Mouse (Mus musculus) heart, postnatal 0 days (tissue): ENCODE data around the gene Csnk2b. TPM values are rescaled to one million over a fixed set of nuclear protein-coding genes. Genes with fewer than 3 reads are reported as not detected.
A peak's percentile ranks its signal among the peaks of the same experiment; 100 is the strongest.

Experiments
- ATAC-seq: fragments of 200-750 bp; cut with Nextera tagmentation; 2 replicates; pipeline ENCODE4 v1.8.0; 2017; ENCODE audit warnings: low read depth, moderate number of reproducible peaks, moderate library complexity; ENCODE audit not compliant: insufficient read depth
- DNase-seq: peaks from one replicate; pipeline ENCODE4 v3.0.0-alpha.2; 2016; ENCODE audit warnings: low spot score
- H3K27ac ChIP-seq: fragments of 300-500 bp; sonication (generic); 2 replicates; pipeline ENCODE4 v1.5.1; 2014; ENCODE audit warnings: low read depth, mild to moderate bottlenecking
- H3K27me3 ChIP-seq: fragments of 300-500 bp; sonication (generic); 2 replicates; pipeline ENCODE4 v1.6.1; 2014; ENCODE audit warnings: low read length, mixed read lengths; ENCODE audit not compliant: control insufficient read depth, insufficient read depth
- H3K36me3 ChIP-seq: fragments of 300-500 bp; sonication (generic); replicated peaks from 2 replicates; pipeline ENCODE4 v1.6.1; 2014; ENCODE audit warnings: low read length, mixed read lengths; ENCODE audit not compliant: control insufficient read depth, insufficient read depth
- H3K4me1 ChIP-seq: fragments of 300-500 bp; sonication (generic); 2 replicates; pipeline ENCODE4 v1.6.1; 2014; ENCODE audit warnings: antibody characterized with exemption; ENCODE audit not compliant: control insufficient read depth, insufficient read depth
- H3K4me2 ChIP-seq: fragments of 300-500 bp; sonication (generic); 2 replicates; pipeline ENCODE4 v1.6.1; 2014; ENCODE audit warnings: low read depth, mild to moderate bottlenecking, low read length, moderate library complexity
- H3K4me3 ChIP-seq: fragments of 300-500 bp; sonication (generic); 2 replicates; pipeline ENCODE4 v1.5.1; 2014; ENCODE audit warnings: low read depth, low read length
- H3K9ac ChIP-seq: fragments of 300-500 bp; sonication (generic); replicated peaks from 2 replicates; pipeline ENCODE4 v1.6.1; 2014; ENCODE audit warnings: low read depth, low read length, mixed read lengths
- H3K9me3 ChIP-seq: fragments of 300-500 bp; sonication (generic); replicated peaks from 2 replicates; pipeline ENCODE4 v1.6.1; 2016; ENCODE audit warnings: low read length; ENCODE audit not compliant: control insufficient read depth
- CTCF ChIP-seq: IDR thresholded peaks from 2 replicates; pipeline ENCODE4 v1.5.1; 2016; ENCODE audit warnings: antibody characterized with exemption, control low read depth, low read depth
- EP300 ChIP-seq: IDR thresholded peaks from 2 replicates; pipeline ENCODE4 v1.6.1; 2016; ENCODE audit warnings: antibody characterized with exemption, low read depth
- WGBS: fragments of 180-500 bp; shearing (Covaris S2); extraction: QIAGEN DNeasy Blood & Tissue Kit; methylation state at CpG from one replicate; pipeline ENCODE4 v1.1.7; 2014; 5-methylcytosine and 5-hydroxymethylcytosine counted together
- polyA plus RNA-seq: library from polyadenylated mRNA; unstranded; fragments of >200 nt; fragmentation: Nextera tagmentation; extraction: Ambion mirVana; gene quantifications from 2 replicates; pipeline ENCODE4 v1.2.1, GENCODE M21; 2015
- total RNA-seq: library from RNA; depleted of rRNA; stranded (reverse); fragments of >200 nt; gene quantifications from 2 replicates; pipeline ENCODE4 v1.2.3, GENCODE M21; 2014; ENCODE audit warnings: low replicate concordance; rRNA removed

Csnk2b gene
- total RNA-seq = 239 and 244 TPM in 2 replicates
- 232 and 241 TPM in 2 replicates for polyA plus RNA-seq

DNA sequence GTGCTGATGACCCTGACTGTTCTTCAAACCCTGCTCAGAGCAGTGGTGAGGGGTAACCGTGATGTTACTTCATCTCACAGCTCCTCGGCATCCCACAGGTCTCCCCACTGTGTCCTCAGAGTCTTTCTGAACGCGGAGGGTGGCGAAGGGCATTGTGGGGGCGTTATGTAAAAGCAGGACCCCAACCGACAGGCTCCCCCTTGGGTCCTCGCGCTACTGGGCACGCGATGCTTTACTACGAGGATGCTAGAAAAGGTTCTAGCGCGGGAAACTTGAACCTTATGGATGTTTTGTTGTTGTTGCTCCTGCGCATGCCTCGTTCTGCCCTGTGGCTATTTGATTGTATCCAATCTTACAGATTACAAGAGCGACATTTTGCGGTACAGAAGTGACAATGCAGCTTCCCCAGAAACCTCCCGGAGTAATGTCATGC lies at the start of gene Csnk2b:
Gene Csnk2b, minus strand, starts transcription at position 183 of the 433 bp plus-strand sequence.
- ATAC-seq = 0 out of 2 replicates have a peak, but pooled peaks have one; percentile 1
- TF ChIP-seq CTCF (no peak; the same call in 1 of the 2 replicates), EP300 (no peak)
- peak within 1 kb of the TSS; percentile 94 for H3K27ac ChIP-seq
- no peaks in the 10 kb centered on the region for H3K27me3 ChIP-seq
- no peaks in the 10 kb centered on the region for H3K9me3 ChIP-seq
- whole genome bisulfite sequencing = under 1% methylated on average over 19 of the region's 19 CpGs
- DNase-seq = peak; percentile 58
- H3K9ac ChIP-seq = peak within 1 kb of the TSS; percentile 88
- H3K4me2 ChIP-seq = peak within 1 kb of the TSS; percentile 97
- peaks cover 31% of the 10 kb centered on the region for H3K36me3 ChIP-seq
- H3K4me1 ChIP-seq = peaks cover 12% of the 10 kb centered on the region; the same call in 1 of the 2 replicates
- peak within 1 kb of the TSS; percentile 73 for H3K4me3 ChIP-seq

- peak; percentile 68 for TF ChIP-seq CTCF
- no peak for TF ChIP-seq EP300
- DNase-seq (peak; percentile 45), ATAC-seq (no peak)
- peaks cover 8% of the 10 kb centered on the region; the same call in 1 of the 2 replicates for H3K4me1 ChIP-seq
- H3K9me3 ChIP-seq = no peaks in the 10 kb centered on the region
- H3K27ac ChIP-seq = no peak overlapping the region
- 13% methylated on average over 4 of the region's 4 CpGs for WGBS
- no peaks in the 10 kb centered on the region for H3K36me3 ChIP-seq
- H3K9ac ChIP-seq = no peak overlapping the region
- H3K4me3 ChIP-seq = no peak overlapping the region
- H3K27me3 ChIP-seq = no peaks in the 10 kb centered on the region
- H3K4me2 ChIP-seq = no peak overlapping the region
Observed at GRCm38 (mm10) chr17:35168541-35169207, 46.8 kb upstream of the Csnk2b start.

DNA sequence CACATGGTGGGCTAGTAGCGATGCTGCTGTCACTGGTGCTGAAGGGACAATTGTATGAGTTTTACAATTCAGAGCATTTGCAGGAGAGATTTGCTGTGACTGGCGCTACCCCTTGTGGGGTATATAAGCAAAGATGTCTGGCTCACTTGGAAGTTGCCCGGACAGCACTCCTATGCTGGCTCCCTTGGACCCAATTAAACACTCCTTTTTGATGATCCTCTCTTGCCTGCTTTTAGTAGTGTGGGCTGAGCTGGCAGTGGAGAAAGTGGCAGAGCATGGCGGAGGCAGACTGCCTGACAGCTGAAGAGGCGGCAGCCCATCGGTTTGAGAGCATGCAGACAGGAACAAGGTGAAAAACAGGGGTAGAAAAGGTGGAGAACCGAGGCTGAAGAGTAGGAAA lies 45.9 kb upstream of the Csnk2b start:
- no peaks in the 10 kb centered on the region for H3K36me3 ChIP-seq
- H3K9ac ChIP-seq = no peak overlapping the region
- H3K27ac ChIP-seq = no peak overlapping the region
- H3K9me3 ChIP-seq = no peaks in the 10 kb centered on the region
- 83% methylated on average over 7 of the region's 7 CpGs for WGBS
- no peak for DNase-seq
- no peaks in the 10 kb centered on the region for H3K27me3 ChIP-seq
- no peak overlapping the region for H3K4me2 ChIP-seq
- ATAC-seq = no peak
- H3K4me1 ChIP-seq = peaks cover 14% of the 10 kb centered on the region
- TF ChIP-seq EP300 = no peak
- no peak for TF ChIP-seq CTCF
- no peak overlapping the region for H3K4me3 ChIP-seq

DNA sequence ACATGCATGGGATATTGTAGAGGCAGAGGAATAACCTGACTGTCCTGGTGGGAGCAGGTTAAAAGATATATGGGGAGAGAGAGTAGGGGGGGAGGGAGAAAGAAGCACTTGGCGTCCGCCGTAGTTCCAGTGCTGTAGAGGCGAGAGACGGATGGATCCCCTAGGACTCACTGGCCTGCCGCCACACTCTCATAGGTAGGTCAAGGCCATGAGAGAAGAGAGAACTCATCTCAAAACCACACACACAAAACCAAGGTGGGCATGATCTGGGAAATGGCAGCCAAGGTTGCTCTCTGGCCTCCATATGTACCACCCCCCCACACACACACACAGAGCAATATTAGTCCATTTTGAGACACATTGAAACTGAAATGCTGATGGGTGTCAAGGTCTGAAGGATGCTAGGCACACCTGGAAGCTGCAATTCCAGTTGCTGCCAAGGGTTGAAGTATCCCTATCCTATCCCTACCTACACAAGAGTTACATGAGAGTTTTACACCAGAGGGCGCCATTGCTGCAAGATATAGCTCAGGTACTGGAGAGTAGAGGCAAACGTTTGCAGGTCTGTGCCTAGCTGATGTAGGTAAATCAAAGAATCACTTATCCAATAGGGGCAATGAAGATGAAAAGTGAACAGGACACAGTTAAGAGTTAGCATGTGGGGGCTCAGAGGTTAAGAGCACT lies 44.6 kb upstream of the Csnk2b start:
- Histone ChIP-seq H3K27me3 (no peaks in the 10 kb centered on the region), H3K9me3 (no peaks in the 10 kb centered on the region), H3K4me1 (peaks cover 23% of the 10 kb centered on the region), H3K27ac (peak overlapping the region; percentile 99), H3K4me2 (peak overlapping the region; percentile 56; the same call in 1 of the 2 replicates), H3K9ac (no peak overlapping the region), H3K4me3 (no peak overlapping the region), H3K36me3 (peaks cover 7% of the 10 kb centered on the region)
- DNase-seq (no peak), ATAC-seq (no peak)
- TF ChIP-seq EP300 (no peak), CTCF (peak; percentile 50)
- WGBS = 74% methylated on average over 8 of the region's 8 CpGs

DNA sequence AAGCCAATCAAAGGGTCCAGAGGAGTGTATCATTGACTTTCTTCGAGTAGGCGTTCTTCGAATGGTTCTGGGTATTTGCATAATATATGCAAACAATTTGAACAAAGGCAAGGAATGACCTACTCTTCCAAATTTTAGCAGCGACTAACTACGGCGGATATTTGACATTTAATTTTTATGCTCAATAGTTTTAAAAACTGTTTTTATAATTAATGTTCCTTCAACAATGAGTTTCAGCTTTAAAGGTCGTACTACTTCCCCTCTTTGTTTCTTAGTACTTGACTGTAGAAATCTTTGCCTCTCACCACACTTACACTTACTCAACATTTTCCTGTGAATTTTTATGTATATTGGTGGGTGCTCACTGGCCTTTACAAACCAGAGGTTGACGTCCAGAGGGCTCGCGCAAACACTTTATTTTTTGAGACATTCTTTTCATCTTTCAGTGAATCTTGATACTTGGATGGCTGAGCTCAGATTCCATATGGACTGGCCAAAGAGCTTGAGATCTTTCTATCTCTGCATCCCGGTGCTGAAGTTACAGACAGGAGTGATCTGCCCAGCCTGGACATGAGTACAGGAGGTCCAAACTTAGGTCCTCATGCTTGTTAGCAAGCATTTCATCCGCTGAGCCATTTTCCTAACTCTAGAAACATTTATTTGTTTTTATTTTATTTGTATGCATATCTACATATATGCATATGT lies 43.8 kb upstream of the Csnk2b start:
- H3K27me3 ChIP-seq = no peaks in the 10 kb centered on the region
- H3K9me3 ChIP-seq = no peaks in the 10 kb centered on the region
- peak overlapping the region; percentile 46; the same call in 1 of the 2 replicates for H3K9ac ChIP-seq
- ATAC-seq = no peak; the same call in 1 of the 2 replicates
- 26% methylated on average over 12 of the region's 12 CpGs for WGBS
- TF ChIP-seq EP300 (no peak; the same call in 1 of the 2 replicates), CTCF (no peak)
- DNase-seq = no peak
- H3K27ac ChIP-seq = peak overlapping the region; percentile 99
- peaks cover 15% of the 10 kb centered on the region for H3K36me3 ChIP-seq
- H3K4me3 ChIP-seq = peak overlapping the region; percentile 100
- H3K4me2 ChIP-seq = peak overlapping the region; percentile 56
- H3K4me1 ChIP-seq = peaks cover 23% of the 10 kb centered on the region
